Mouse (Mus musculus) MEL-GATA-1-ER (cell line): ENCODE measurements at regions not wholly inside any gene's neighbourhood (a gene's known extent, or its start where the extent isn't known, plus 50 kb on each side); places are given as distances from the start of the nearest gene placed in this dataset.

Experiments used
- DNase-seq: peaks from one replicate; pipeline ENCODE4 v3.0.0-alpha.2; 2012; ENCODE audit warnings: low read depth; ENCODE audit errors: extremely low read depth

DNA sequence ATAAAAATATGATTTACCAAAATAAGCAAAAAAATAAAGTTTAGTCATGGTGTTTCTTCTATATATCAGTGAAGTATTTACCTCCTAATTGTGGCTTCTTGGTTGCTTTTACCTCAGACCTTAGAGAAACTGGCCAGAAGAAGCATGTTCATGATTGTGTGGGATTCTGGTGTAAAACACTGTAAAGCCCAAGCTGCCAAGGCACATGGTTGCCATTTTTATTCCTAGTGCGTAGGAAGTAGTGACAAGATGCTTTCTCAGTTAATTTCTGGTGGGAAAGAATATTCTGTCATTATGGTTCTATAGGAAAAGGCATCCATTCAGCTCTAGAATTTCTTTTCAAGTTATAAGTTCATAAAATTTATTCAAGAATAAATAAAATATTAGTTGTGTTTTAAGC lies 805.2 kb downstream of the Olfm4 start:
- DNase-seq = no peak

DNA sequence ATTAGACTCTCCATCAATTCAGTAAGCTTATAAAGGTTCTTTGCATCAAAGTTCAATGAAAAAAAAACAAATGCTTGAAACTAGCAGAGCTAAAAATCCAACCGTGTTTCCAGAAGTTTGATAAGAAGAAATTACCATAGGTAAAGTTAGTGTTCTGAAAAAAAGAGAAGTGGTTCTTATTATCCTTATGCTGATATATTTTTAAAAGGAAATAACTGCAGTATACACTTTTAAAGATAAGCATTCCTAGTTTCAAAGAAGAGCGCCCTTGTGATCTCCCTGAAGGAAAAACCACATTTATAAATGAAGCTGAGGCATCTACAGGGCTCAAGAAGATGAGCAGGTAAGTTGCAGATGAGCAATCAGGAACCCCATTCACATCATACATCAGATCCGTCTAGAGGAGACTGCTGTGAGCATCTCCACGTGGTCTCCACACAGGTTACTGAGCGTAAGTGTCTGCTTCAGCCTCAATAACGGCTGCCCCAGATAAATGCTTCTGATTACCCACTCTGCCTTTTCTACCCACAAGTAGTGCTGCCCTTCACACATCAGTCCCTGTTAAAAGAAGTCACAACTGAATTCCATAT lies 815.6 kb downstream of the Olfm4 start:
- peak; percentile 16 for DNase-seq

DNA sequence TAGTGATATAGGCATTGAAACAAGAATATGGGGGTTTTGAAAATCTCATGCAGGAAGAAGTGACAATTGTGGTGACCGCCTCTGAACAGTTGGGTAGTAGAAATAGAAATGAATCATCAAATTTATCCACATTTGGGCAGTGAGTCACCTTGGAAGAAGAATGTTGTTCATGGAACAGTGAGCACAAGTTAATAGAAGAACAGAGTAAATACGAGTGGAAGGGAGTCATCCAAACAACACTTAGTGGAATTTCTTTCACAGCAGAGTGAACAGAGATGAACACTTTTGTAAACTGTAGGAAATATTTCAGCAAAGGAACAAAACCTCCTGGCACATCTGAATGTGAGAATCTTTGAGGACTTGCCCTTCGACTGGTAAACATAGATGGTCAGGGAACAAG lies 846.6 kb downstream of the Olfm4 start:
- no peak for DNase-seq

DNA sequence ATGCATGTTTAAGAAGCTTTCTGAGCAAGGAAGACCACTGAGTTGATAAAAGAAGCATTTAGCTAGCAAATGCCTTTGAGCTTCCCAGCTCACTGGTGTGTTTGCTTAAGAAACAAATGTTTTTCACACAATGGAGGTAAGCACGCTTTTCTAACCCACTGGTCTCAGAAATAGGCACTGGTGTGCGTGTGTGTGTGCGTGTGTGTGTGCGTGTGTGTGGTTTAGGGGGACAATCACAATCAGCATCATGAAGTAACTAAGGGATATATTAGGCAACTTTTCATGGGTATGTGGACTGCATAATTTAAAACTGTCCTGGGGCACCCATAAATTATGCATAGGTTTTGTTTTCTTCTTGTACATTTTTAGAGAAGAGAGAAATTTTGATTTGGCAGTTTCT lies 860.7 kb downstream of the Olfm4 start:
- DNase-seq = no peak

DNA sequence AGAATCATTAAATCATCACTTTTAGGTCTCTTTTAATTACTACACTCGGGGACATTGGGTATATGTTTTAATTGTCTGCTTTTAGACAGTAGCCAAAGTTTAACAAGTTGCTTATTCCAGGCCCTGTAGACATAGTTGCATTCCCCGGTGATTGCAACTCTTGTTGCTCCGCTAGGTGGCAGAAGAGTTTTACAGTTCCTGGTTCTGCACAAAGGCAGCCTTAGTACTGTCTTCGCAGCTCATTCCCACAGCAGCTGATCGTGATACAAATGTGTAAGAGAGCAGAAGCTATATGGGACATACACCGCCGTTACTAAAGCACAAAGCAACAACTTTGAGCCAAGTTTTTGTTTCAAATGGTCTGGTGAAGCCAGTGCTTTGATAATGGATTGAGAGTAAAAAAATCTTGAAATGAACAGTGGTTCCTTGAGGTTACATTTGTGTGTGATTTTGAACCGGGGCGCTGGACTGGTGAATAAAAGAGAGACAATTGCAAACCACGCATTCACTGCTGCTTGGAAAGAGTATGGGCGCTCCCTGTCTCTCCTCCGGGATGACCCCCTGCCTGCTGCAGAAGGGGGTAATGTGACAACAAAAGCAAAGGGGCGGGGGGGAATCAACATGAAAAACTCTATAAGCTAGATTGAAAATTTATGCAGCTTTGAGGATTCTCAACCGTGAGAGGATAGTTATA lies 861.8 kb downstream of the Olfm4 start:
- DNase-seq = peak; percentile 56

DNA sequence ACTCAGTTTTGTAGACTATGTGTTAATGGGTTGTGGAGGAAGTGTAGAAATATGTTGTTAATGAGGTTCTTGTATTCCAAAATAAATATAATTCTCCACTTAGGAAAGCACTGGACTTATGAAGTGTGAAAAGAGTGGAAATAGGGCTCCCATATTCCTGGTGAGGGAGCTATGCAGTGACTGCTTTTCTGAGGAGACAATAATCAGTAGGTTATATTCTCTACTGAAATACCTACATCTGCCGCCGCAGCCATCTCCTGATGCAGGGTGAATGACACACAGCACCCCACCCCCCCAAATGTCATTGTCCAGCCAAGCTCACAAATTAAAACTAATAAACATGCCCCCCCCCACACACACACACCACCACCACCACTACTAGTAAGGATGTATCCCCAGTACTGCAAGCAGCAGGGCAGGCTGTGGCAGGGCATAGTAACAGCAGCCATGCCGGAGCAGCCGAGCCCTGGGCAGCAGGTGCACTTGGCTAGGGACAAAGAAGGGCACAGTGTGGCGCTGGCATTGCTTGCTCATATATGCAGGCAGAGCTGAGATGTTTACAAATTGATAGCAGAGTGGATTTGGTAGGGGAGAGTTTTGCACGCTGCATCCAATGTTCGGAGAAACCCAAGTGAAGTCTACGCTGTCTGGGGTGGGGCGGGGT lies 862.7 kb downstream of the Olfm4 start:
- DNase-seq = no peak
